In genomic region chr14:54640946-54641304, GRCm38 (mm10) we compare ENCODE assay signal across 8 mouse cellular contexts. TPM values are rescaled to one million over a fixed set of nuclear protein-coding genes. Genes with fewer than 3 reads are reported as not detected.
DNase-seq lines count a peak whose midpoint lies in the region; ATAC-seq and TF ChIP-seq lines count a peak whose summit lies in the region.

Gene Gm17606 (plus strand): TSS chr14:54640952.

- peak within 1 kb of the TSS; percentile 73 for H3K4me2 ChIP-seq in embryonic facial prominence, embryonic 13.5 days
- H3K4me2 ChIP-seq in intestine, embryonic 15.5 days (replicated peaks), result peak within 1 kb of the TSS; percentile 89
- peak within 1 kb of the TSS; percentile 96 for H3K4me2 ChIP-seq in neural tube, embryonic 12.5 days (replicated peaks)

- peaks cover 25% of the 10 kb centered on the region for H3K36me3 ChIP-seq in liver, adult 2 months (ENCODE audit: control insufficient read depth, insufficient read depth, low read length)
- H3K36me3 ChIP-seq in embryonic facial prominence, embryonic 13.5 days, result peaks cover 72% of the 10 kb centered on the region
- H3K36me3 ChIP-seq in intestine, embryonic 15.5 days, result peaks cover 38% of the 10 kb centered on the region
- H3K36me3 ChIP-seq in neural tube, embryonic 12.5 days, result peaks cover 69% of the 10 kb centered on the region

- no peak for ATAC-seq in embryonic facial prominence, embryonic 13.5 days (ENCODE audit: insufficient number of reproducible peaks, insufficient read depth, low FRiP score, low TSS enrichment, low read depth)
- ATAC-seq in intestine, embryonic 15.5 days, result peak; percentile 42
- ATAC-seq in neural tube, embryonic 12.5 days (ENCODE audit: low FRiP score, low read depth), result no peak

- H3K4me3 ChIP-seq in liver, adult 2 months (ENCODE audit: insufficient read depth, low read depth, low read length), result peak within 1 kb of the TSS; percentile 58
- peak within 1 kb of the TSS; percentile 75 for H3K4me3 ChIP-seq in embryonic facial prominence, embryonic 13.5 days
- H3K4me3 ChIP-seq in intestine, embryonic 15.5 days (replicated peaks), result peak within 1 kb of the TSS; percentile 74
- H3K4me3 ChIP-seq in neural tube, embryonic 12.5 days, result peak within 1 kb of the TSS; percentile 78

- H3K79me2 ChIP-seq in liver, adult 2 months (ENCODE audit: control insufficient read depth, insufficient read depth, low read length), result no peaks in the 10 kb centered on the region

- H3K9ac ChIP-seq in liver, adult 2 months (ENCODE audit: low read depth, low read length), result peak within 1 kb of the TSS; percentile 55
- peak within 1 kb of the TSS; percentile 90 for H3K9ac ChIP-seq in embryonic facial prominence, embryonic 13.5 days
- H3K9ac ChIP-seq in intestine, embryonic 15.5 days, result peak within 1 kb of the TSS; percentile 83
- peak within 1 kb of the TSS; percentile 89 for H3K9ac ChIP-seq in neural tube, embryonic 12.5 days

- TF ChIP-seq CTCF in liver, adult 2 months (IDR thresholded peaks at IDR 0.05; ENCODE audit: low read depth, low read length), result no peak

- H3K4me1 ChIP-seq in liver, adult 2 months (ENCODE audit: control insufficient read depth, insufficient read depth, low read length), result no peaks in the 10 kb centered on the region
- H3K4me1 ChIP-seq in embryonic facial prominence, embryonic 13.5 days, result peaks cover 16% of the 10 kb centered on the region
- H3K4me1 ChIP-seq in intestine, embryonic 15.5 days (replicated peaks), result peaks cover 16% of the 10 kb centered on the region
- peaks cover 20% of the 10 kb centered on the region for H3K4me1 ChIP-seq in neural tube, embryonic 12.5 days

- no peaks in the 10 kb centered on the region for H3K27me3 ChIP-seq in liver, adult 2 months (ENCODE audit: control insufficient read depth, insufficient read depth, low read length)
- H3K27me3 ChIP-seq in embryonic facial prominence, embryonic 13.5 days, result no peaks in the 10 kb centered on the region
- no peaks in the 10 kb centered on the region for H3K27me3 ChIP-seq in intestine, embryonic 15.5 days (replicated peaks)
- no peaks in the 10 kb centered on the region for H3K27me3 ChIP-seq in neural tube, embryonic 12.5 days (replicated peaks)

- H3K9me3 ChIP-seq in embryonic facial prominence, embryonic 13.5 days, result no peaks in the 10 kb centered on the region
- no peaks in the 10 kb centered on the region for H3K9me3 ChIP-seq in intestine, embryonic 15.5 days
- H3K9me3 ChIP-seq in neural tube, embryonic 12.5 days, result no peaks in the 10 kb centered on the region

- 3% methylated on average over 27 of the region's 28 CpGs for WGBS in liver, adult 2 months
- 1% methylated on average over 28 of the region's 28 CpGs for WGBS in embryonic facial prominence, embryonic 13.5 days
- under 1% methylated on average over 28 of the region's 28 CpGs for WGBS in intestine, embryonic 15.5 days
- 2% methylated on average over 24 of the region's 28 CpGs for WGBS in neural tube, embryonic 12.5 days

- H3K27ac ChIP-seq in liver, adult 2 months (replicated peaks; ENCODE audit: insufficient read depth, low read depth, low read length), result no peak within 1 kb of the TSS
- peak within 1 kb of the TSS; percentile 78 for H3K27ac ChIP-seq in embryonic facial prominence, embryonic 13.5 days
- H3K27ac ChIP-seq in intestine, embryonic 15.5 days, result peak within 1 kb of the TSS; percentile 67
- peak within 1 kb of the TSS; percentile 76; the same call in 1 of the 2 replicates for H3K27ac ChIP-seq in neural tube, embryonic 12.5 days

- DNase-seq in liver, adult 2 months (ENCODE audit: extremely low read depth, low read depth, low spot score), result no peak
- no peak for DNase-seq in liver
- no peak for DNase-seq in adrenal gland, postnatal 14 days
- no peak for DNase-seq in gastrocnemius, adult 8-10 months (ENCODE audit: low spot score in 2 of 2)
- DNase-seq in gastrocnemius, postnatal 4 days (ENCODE audit: low spot score in 2 of 2), result no peak

- no peak for TF ChIP-seq POLR2A in liver, adult 2 months (IDR thresholded peaks at IDR 0.05; ENCODE audit: extremely low read depth, insufficient read depth, low read length)

RNA-seq across cellular contexts. Expression of gene Gm17606, which starts in this region (rescaled TPM):
- not detected in 2 replicates for total RNA-seq in liver, adult 2 months (2014; rRNA removed)
- polyA plus RNA-seq in liver, adult 2 months (2012; rRNA removed), result not detected in 2 replicates
- not detected in 2 replicates for polyA plus RNA-seq in embryonic facial prominence, embryonic 13.5 days (2015; fragmentation: Nextera tagmentation; extraction: Ambion mirVana)
- not detected in 2 replicates for polyA plus RNA-seq in intestine, embryonic 15.5 days (2015; fragmentation: Nextera tagmentation; extraction: Ambion mirVana)
- not detected in 2 replicates for polyA plus RNA-seq in neural tube, embryonic 12.5 days (2016; fragmentation: Nextera tagmentation; extraction: Ambion mirVana)
- total RNA-seq in adrenal gland, postnatal 14 days (2021), result not detected in 2 replicates
- not detected for total RNA-seq in gastrocnemius, adult 8-10 months (2022)
- not detected for total RNA-seq in gastrocnemius, postnatal 4 days (2021)

Comparison
In these comparisons a context has a peak if more than half of its experiments do, and no peak if none do; other contexts are left out.
1. Peak in ATAC-seq, H3K4me3 ChIP-seq, H3K27ac ChIP-seq, H3K9ac ChIP-seq and H3K4me2 ChIP-seq in intestine, embryonic 15.5 days; RNA of the gene not detected or under 1 TPM.